Mouse (Mus musculus): Measurements from ENCODE around the gene Nlk.

DNA sequence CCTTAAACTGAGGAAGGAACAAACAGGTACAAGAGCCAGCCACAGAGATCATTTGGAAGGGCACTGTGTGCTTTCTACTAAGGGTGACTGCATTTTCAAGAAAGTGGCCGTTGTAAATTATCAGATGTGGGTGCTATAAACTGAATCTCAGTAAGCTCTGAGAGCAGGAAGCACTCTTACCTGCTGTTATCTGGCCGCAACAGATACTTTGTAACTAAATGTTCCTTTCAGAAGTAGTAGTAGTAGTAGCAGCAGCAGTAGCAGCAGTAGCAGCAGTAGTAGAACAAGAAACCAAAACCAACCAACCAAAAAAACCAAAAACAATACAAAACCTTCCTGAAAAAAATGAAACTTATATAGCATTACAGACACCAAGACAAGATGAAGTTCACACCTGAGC lies 101.4 kb downstream of the Nlk start:
- TF ChIP-seq CTCF (IDR thresholded peaks at IDR 0.05; ENCODE audit: low read depth) (no peak), EP300 (IDR thresholded peaks at IDR 0.05; ENCODE audit: low read depth) (peak; percentile 76; the same call in 1 of the 2 replicates)
